Mouse (Mus musculus) embryonic fibroblast, embryonic 13.5 days (primary cell): ENCODE measurements at regions not wholly inside any gene's neighbourhood (a gene's known extent, or its start where the extent isn't known, plus 50 kb on each side); places are given as distances from the start of the nearest gene placed in this dataset.

Experiments
- CTCF ChIP-seq: IDR thresholded peaks from 2 replicates; pipeline ENCODE4 v1.5.1; 2011; ENCODE audit warnings: mild to moderate bottlenecking, control low read depth, low read length, moderate library complexity, borderline replicate concordance; ENCODE audit not compliant: insufficient read depth
- POLR2A ChIP-seq: IDR thresholded peaks from 2 replicates; pipeline ENCODE4 v1.6.1; 2011; ENCODE audit warnings: low read depth, mild to moderate bottlenecking, control low read depth, low read length, moderate library complexity

DNA sequence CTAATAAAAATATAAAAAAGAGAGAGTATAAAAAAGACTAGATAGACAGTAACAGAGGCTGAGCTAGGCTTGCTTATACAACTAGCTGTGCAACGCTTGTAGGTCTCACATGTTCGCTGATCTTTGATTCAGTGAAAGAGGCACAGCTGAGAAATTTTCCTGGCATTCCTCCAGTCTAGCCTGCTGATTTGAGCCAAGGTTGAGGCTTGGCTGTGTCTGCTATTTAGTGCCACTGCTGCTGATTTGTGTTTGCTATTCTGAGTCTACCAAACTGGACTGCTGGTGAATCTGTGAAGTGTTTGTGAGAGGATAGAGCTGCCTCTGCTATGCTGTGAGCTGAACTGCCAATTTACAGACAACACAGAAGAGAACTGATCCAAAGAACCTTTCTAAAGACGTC, 956.7 kb upstream of the Acvr2a start:
- TF ChIP-seq POLR2A, result no peak
- no peak for TF ChIP-seq CTCF
